Comparison of ENCODE assay signal across 8 mouse cellular contexts in genomic region chr5:31810796-31811662, GRCm38 (mm10).
DNase-seq lines count a peak whose midpoint lies in the region; ATAC-seq and TF ChIP-seq lines count a peak whose summit lies in the region.

No protein-coding gene starts in this region.

- no peak overlapping the region for H3K4me2 ChIP-seq in kidney, embryonic 14.5 days (replicated peaks; ENCODE audit: low read depth, low read length)

- intact Hi-C loops in left cerebral cortex, adult 2 months (cut with DNase I): no loop called here

- H3K27ac ChIP-seq in kidney, embryonic 14.5 days (ENCODE audit: low read depth, low read length): peak overlapping the region; percentile 70; the same call in 1 of the 2 replicates
- no peak overlapping the region for H3K27ac ChIP-seq in hindbrain, embryonic 10.5 days
- no peak overlapping the region for H3K27ac ChIP-seq in left cerebral cortex, adult 2 months

- ATAC-seq in kidney, embryonic 14.5 days (ENCODE audit: low FRiP score, low TSS enrichment): peak; percentile 95

- H3K9ac ChIP-seq in kidney, embryonic 14.5 days (ENCODE audit: low read depth, low read length): no peak overlapping the region

- peak; percentile 34 for DNase-seq in layer of hippocampus, adult 11-12 months (ENCODE audit: low spot score)
- no peak for DNase-seq in layer of hippocampus, adult 8-10 months (ENCODE audit: low spot score in 2 of 2)
- peak; percentile 74 for DNase-seq in MN1 (ENCODE audit: low spot score)
- DNase-seq in forelimb bud, embryonic 11.5 days (ENCODE audit: low read depth, low spot score): peak; percentile 18
- peak; percentile 46 for DNase-seq in retina, embryonic 14.5 days (ENCODE audit: low spot score)
- no peak for DNase-seq in hindbrain, embryonic 10.5 days (ENCODE audit: low spot score)
- DNase-seq in left cerebral cortex, adult 2 months (ENCODE audit: extremely low spot score in 1 of 2, low spot score in 2 of 2): no peak

- TF ChIP-seq CTCF in left cerebral cortex, adult 2 months (IDR thresholded peaks at IDR 0.05): no peak

- WGBS in kidney, embryonic 14.5 days: 13% methylated on average over 12 of the region's 12 CpGs
- 64% methylated on average over 12 of the region's 12 CpGs for WGBS in hindbrain, embryonic 10.5 days

- H3K27me3 ChIP-seq in kidney, embryonic 14.5 days (ENCODE audit: control insufficient read depth, insufficient read depth, low read length): no peaks in the 10 kb centered on the region
- no peaks in the 10 kb centered on the region for H3K27me3 ChIP-seq in hindbrain, embryonic 10.5 days (ENCODE audit: insufficient read depth, poor library complexity, severe bottlenecking)

- H3K4me3 ChIP-seq in kidney, embryonic 14.5 days (ENCODE audit: low read length): no peak overlapping the region
- no peak overlapping the region for H3K4me3 ChIP-seq in hindbrain, embryonic 10.5 days
- H3K4me3 ChIP-seq in left cerebral cortex, adult 2 months: no peak overlapping the region

- no peaks in the 10 kb centered on the region for H3K9me3 ChIP-seq in kidney, embryonic 14.5 days (ENCODE audit: control insufficient read depth, low read length)
- no peaks in the 10 kb centered on the region for H3K9me3 ChIP-seq in hindbrain, embryonic 10.5 days

- no peaks in the 10 kb centered on the region for H3K36me3 ChIP-seq in kidney, embryonic 14.5 days (ENCODE audit: control insufficient read depth, insufficient read depth, low read length)
- no peaks in the 10 kb centered on the region for H3K36me3 ChIP-seq in hindbrain, embryonic 10.5 days

- peaks cover 30% of the 10 kb centered on the region for H3K4me1 ChIP-seq in kidney, embryonic 14.5 days (ENCODE audit: control insufficient read depth, insufficient read depth, low read length)
- H3K4me1 ChIP-seq in hindbrain, embryonic 10.5 days (replicated peaks): no peaks in the 10 kb centered on the region

Comparison
In these comparisons a context has a peak if more than half of its experiments do, and no peak if none do; other contexts are left out.
1. DNase-seq: peak in layer of hippocampus, adult 11-12 months (single experiment), MN1 (single experiment), forelimb bud, embryonic 11.5 days (single experiment) and retina, embryonic 14.5 days (single experiment); none in layer of hippocampus, adult 8-10 months (0 of 2), hindbrain, embryonic 10.5 days (single experiment) and left cerebral cortex, adult 2 months (0 of 2).